Mouse (Mus musculus) mesoderm, embryonic 11.5 days (tissue): ENCODE data around the gene 2310007B03Rik.

Experiments
- DNase-seq: peaks from one replicate; pipeline ENCODE4 v3.0.0-alpha.2; 2012; ENCODE audit warnings: low read depth, low spot score

The 2310007B03Rik gene

GRCm38 (mm10) chr1:93159566-93160500 lies 915 bp downstream of the 2310007B03Rik start:
- DNase-seq: no peak

- DNase-seq: no peak
Observed at GRCm38 (mm10) chr1:93158916-93159315, 1.8 kb downstream of the 2310007B03Rik start.

- no peak for DNase-seq
Observed at GRCm38 (mm10) chr1:93157566-93157965, 3.2 kb downstream of the 2310007B03Rik start.

- DNase-seq: no peak
Observed at GRCm38 (mm10) chr1:93150907-93151661, 9.7 kb downstream of the 2310007B03Rik start.

- no peak for DNase-seq
Observed at GRCm38 (mm10) chr1:93144176-93144575, 16.6 kb downstream of the 2310007B03Rik start.

GRCm38 (mm10) chr1:93142871-93143270 lies 17.9 kb downstream of the 2310007B03Rik start:
- DNase-seq: no peak

GRCm38 (mm10) chr1:93139713-93140112 lies 21.0 kb downstream of the 2310007B03Rik start:
- no peak for DNase-seq

GRCm38 (mm10) chr1:93138534-93138933 lies 22.2 kb downstream of the 2310007B03Rik start:
- DNase-seq: no peak

- DNase-seq: no peak
Observed at GRCm38 (mm10) chr1:93135036-93135526, 25.7 kb downstream of the 2310007B03Rik start, which contains the start of gene Agxt. Gene Agxt, plus strand, starts transcription at chr1:93135240.

- DNase-seq: no peak
Observed at GRCm38 (mm10) chr1:93132676-93133075, 28.1 kb downstream of the 2310007B03Rik start.

- no peak for DNase-seq
Observed at GRCm38 (mm10) chr1:93130242-93130983, 30.3 kb downstream of the 2310007B03Rik start.

- peak; percentile 75 for DNase-seq
Observed at GRCm38 (mm10) chr1:93128710-93129349, 31.9 kb downstream of the 2310007B03Rik start.

- DNase-seq: no peak
Observed at GRCm38 (mm10) chr1:93128209-93128608, 32.5 kb downstream of the 2310007B03Rik start.

- no peak for DNase-seq
Observed at GRCm38 (mm10) chr1:93125256-93125655, 35.5 kb downstream of the 2310007B03Rik start.

- no peak for DNase-seq
Observed at GRCm38 (mm10) chr1:93124066-93124465, 36.7 kb downstream of the 2310007B03Rik start.

- DNase-seq: no peak
Observed at GRCm38 (mm10) chr1:93123179-93123854, 37.4 kb downstream of the 2310007B03Rik start.

GRCm38 (mm10) chr1:93118816-93119215 lies 41.9 kb downstream of the 2310007B03Rik start:
- DNase-seq: no peak

- no peak for DNase-seq
Observed at GRCm38 (mm10) chr1:93115471-93115870, 45.3 kb downstream of the 2310007B03Rik start.

- peak; percentile 94 for DNase-seq
Observed at GRCm38 (mm10) chr1:93114713-93115463, 45.9 kb downstream of the 2310007B03Rik start.

GRCm38 (mm10) chr1:93102700-93103099 lies 58.0 kb downstream of the 2310007B03Rik start:
- no peak for DNase-seq
